19 mouse cellular contexts compared by ENCODE assay signal in the genomic region with DNA sequence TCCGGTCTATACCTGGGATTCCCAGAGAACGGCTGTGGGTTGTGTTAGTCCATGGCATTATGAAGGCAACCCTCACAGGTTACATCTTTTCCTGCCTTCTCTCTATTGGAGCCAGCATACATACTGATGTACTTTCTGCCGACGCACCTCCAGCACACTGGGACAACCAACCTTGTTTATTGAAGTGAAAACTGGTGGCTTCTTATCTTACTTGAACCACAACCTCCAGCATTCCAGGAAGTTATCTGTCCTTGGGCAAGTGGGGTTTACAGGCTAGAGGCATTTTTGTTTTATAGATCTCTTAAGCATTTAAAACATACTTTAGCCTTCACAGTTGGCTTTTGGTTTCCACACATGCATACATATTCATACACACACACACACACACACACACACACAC. TPM values are rescaled to one million over a fixed set of nuclear protein-coding genes. Genes with fewer than 3 reads are reported as not detected.
DNase-seq lines count a peak whose midpoint lies in the region; ATAC-seq and TF ChIP-seq lines count a peak whose summit lies in the region.
"Had no signal": no experiment of that assay in that cellular context is flagged by ENCODE, and none has a peak within 500 bp of the region (broad histone marks: within the 10 kb centered on the region; RNA-seq: fewer than 3 reads in every experiment).

No protein-coding gene starts in this region.

- no peak overlapping the region for H3K4me3 ChIP-seq in stomach, embryonic 15.5 days (replicated peaks)
- H3K4me3 ChIP-seq in stomach, postnatal 0 days (ENCODE audit: low read depth, low read length): no peak overlapping the region
- peak overlapping the region; percentile 47 for H3K4me3 ChIP-seq in liver, embryonic 13.5 days (replicated peaks)
- no peak overlapping the region for H3K4me3 ChIP-seq in midbrain, embryonic 16.5 days (ENCODE audit: low read depth, low read length)
- H3K4me3 ChIP-seq: forebrain, embryonic 15.5 days; gastrocnemius, adult 2 months; limb, embryonic 13.5 days had no signal

- H3K36me3 ChIP-seq in stomach, embryonic 15.5 days: no peaks in the 10 kb centered on the region
- no peaks in the 10 kb centered on the region for H3K36me3 ChIP-seq in stomach, postnatal 0 days (ENCODE audit: control insufficient read depth, insufficient read depth, low read length)
- no peaks in the 10 kb centered on the region for H3K36me3 ChIP-seq in liver, embryonic 13.5 days
- no peaks in the 10 kb centered on the region for H3K36me3 ChIP-seq in midbrain, embryonic 16.5 days (ENCODE audit: control insufficient read depth, insufficient read depth, low read length)
- H3K36me3 ChIP-seq: forebrain, embryonic 15.5 days; limb, embryonic 13.5 days had no signal

- no peak for TF ChIP-seq EP300 in stomach, postnatal 0 days (optimal IDR thresholded peaks at IDR 0.05)

- no peaks in the 10 kb centered on the region for H3K9me3 ChIP-seq in stomach, embryonic 15.5 days
- no peaks in the 10 kb centered on the region for H3K9me3 ChIP-seq in stomach, postnatal 0 days (ENCODE audit: control insufficient read depth, low read length)
- H3K9me3 ChIP-seq in liver, embryonic 13.5 days (replicated peaks): no peaks in the 10 kb centered on the region
- no peaks in the 10 kb centered on the region for H3K9me3 ChIP-seq in midbrain, embryonic 16.5 days (replicated peaks; ENCODE audit: control insufficient read depth, low read length, poor library complexity, severe bottlenecking)
- H3K9me3 ChIP-seq: forebrain, embryonic 15.5 days; limb, embryonic 13.5 days had no signal

- TF ChIP-seq CTCF in stomach, postnatal 0 days (IDR thresholded peaks at IDR 0.05; ENCODE audit: low read depth): no peak

- H3K9ac ChIP-seq in stomach, embryonic 15.5 days: no peak overlapping the region
- H3K9ac ChIP-seq in stomach, postnatal 0 days (ENCODE audit: low read length): no peak overlapping the region
- H3K9ac ChIP-seq in liver, embryonic 13.5 days: peak overlapping the region; percentile 53
- no peak overlapping the region for H3K9ac ChIP-seq in midbrain, embryonic 16.5 days (ENCODE audit: low read depth, low read length)
- H3K9ac ChIP-seq: forebrain, embryonic 15.5 days; limb, embryonic 13.5 days had no signal

- H3K4me1 ChIP-seq in stomach, embryonic 15.5 days: no peaks in the 10 kb centered on the region
- no peaks in the 10 kb centered on the region for H3K4me1 ChIP-seq in stomach, postnatal 0 days (replicated peaks; ENCODE audit: control insufficient read depth, insufficient read depth)
- peaks cover 81% of the 10 kb centered on the region for H3K4me1 ChIP-seq in liver, embryonic 13.5 days (replicated peaks)
- H3K4me1 ChIP-seq in midbrain, embryonic 16.5 days (ENCODE audit: control insufficient read depth, insufficient read depth, low read length): no peaks in the 10 kb centered on the region
- H3K4me1 ChIP-seq: forebrain, embryonic 15.5 days; limb, embryonic 13.5 days had no signal

- H3K4me2 ChIP-seq in stomach, embryonic 15.5 days: no peak overlapping the region
- no peak overlapping the region for H3K4me2 ChIP-seq in stomach, postnatal 0 days (replicated peaks; ENCODE audit: low read depth)
- peak overlapping the region; percentile 64 for H3K4me2 ChIP-seq in liver, embryonic 13.5 days
- H3K4me2 ChIP-seq in midbrain, embryonic 16.5 days (ENCODE audit: low read length): no peak overlapping the region
- H3K4me2 ChIP-seq: forebrain, embryonic 15.5 days; limb, embryonic 13.5 days had no signal

- no peak for DNase-seq in stomach, postnatal 0 days (ENCODE audit: low spot score)
- peak; percentile 69 for DNase-seq in liver, embryonic 13.5 days
- no peak for DNase-seq in frontal cortex, adult 2 months (ENCODE audit: extremely low spot score in 1 of 2, low spot score in 1 of 2)
- DNase-seq in left cerebral cortex, postnatal 10 days (ENCODE audit: extremely low spot score in 1 of 2, low spot score in 2 of 2): no peak
- DNase-seq: adrenal gland, adult 8-10 months; cerebellum, adult 11 months; cerebellum, postnatal 14 days; gastrocnemius, adult 2 months; heart, postnatal 10 days; kidney, adult 9 months; kidney, postnatal 36 days; layer of hippocampus, adult 9-11 months had no signal

- no peak overlapping the region for H3K27ac ChIP-seq in stomach, embryonic 15.5 days
- H3K27ac ChIP-seq in stomach, postnatal 0 days (replicated peaks): no peak overlapping the region
- H3K27ac ChIP-seq in liver, embryonic 13.5 days: peak overlapping the region; percentile 92
- no peak overlapping the region for H3K27ac ChIP-seq in midbrain, embryonic 16.5 days (ENCODE audit: low read length)
- H3K27ac ChIP-seq: forebrain, embryonic 15.5 days; gastrocnemius, adult 2 months; hindbrain, postnatal 0 days; limb, embryonic 13.5 days had no signal

- WGBS in stomach, embryonic 15.5 days: 74% methylated on average over 4 of the region's 4 CpGs
- WGBS in stomach, postnatal 0 days: 73% methylated on average over 4 of the region's 4 CpGs
- 16% methylated on average over 4 of the region's 4 CpGs for WGBS in liver, embryonic 13.5 days (ENCODE audit: insufficient replicate concordance)
- WGBS in midbrain, embryonic 16.5 days: 87% methylated on average over 4 of the region's 4 CpGs

- intact Hi-C loops in left cerebral cortex, postnatal 10 days (cut with DNase I): no loop called here

- peak; percentile 81; the same call in 1 of the 2 replicates for ATAC-seq in stomach, embryonic 15.5 days (ENCODE audit: insufficient read depth, low FRiP score, low read depth)
- ATAC-seq in stomach, postnatal 0 days (ENCODE audit: low FRiP score, low TSS enrichment): no peak
- ATAC-seq in erythroblast, adult 5-6 weeks (replicated peaks; ENCODE audit: low FRiP score, poor library complexity, severe bottlenecking): peak; percentile 84
- ATAC-seq in liver, embryonic 13.5 days (ENCODE audit: low read depth): peak; percentile 85
- ATAC-seq in midbrain, embryonic 16.5 days: no peak
- ATAC-seq: CD4-positive, CD25-positive, alpha-beta regulatory T cell, adult 4 months; forebrain, embryonic 15.5 days; hindbrain, postnatal 0 days had no signal

- no peaks in the 10 kb centered on the region for H3K27me3 ChIP-seq in stomach, embryonic 15.5 days (replicated peaks)
- H3K27me3 ChIP-seq in stomach, postnatal 0 days (ENCODE audit: control insufficient read depth, insufficient read depth, low read length): no peaks in the 10 kb centered on the region
- H3K27me3 ChIP-seq in liver, embryonic 13.5 days: no peaks in the 10 kb centered on the region
- no peaks in the 10 kb centered on the region for H3K27me3 ChIP-seq in midbrain, embryonic 16.5 days (ENCODE audit: control insufficient read depth, insufficient read depth, low read depth, low read length)
- H3K27me3 ChIP-seq: forebrain, embryonic 15.5 days; limb, embryonic 13.5 days had no signal

RNA-seq across cellular contexts. Expression of a gene that starts 22.3 kb away (rescaled TPM):
- 38.3 and 40.7 TPM in 2 replicates for polyA plus RNA-seq in stomach, embryonic 15.5 days (2015; fragmentation: Nextera tagmentation; extraction: Ambion mirVana)
- polyA plus RNA-seq in stomach, postnatal 0 days (2015; fragmentation: Nextera tagmentation; extraction: Ambion mirVana): 24.7 and 25.2 TPM in 2 replicates
- 251 and 276 TPM in 2 replicates for total RNA-seq in erythroblast, adult 5-6 weeks (2015; ENCODE audit: low replicate concordance)
- total RNA-seq in erythroblast, adult 5-6 weeks (2017; ENCODE audit: low replicate concordance): 521 and 575 TPM in 2 replicates
- polyA plus RNA-seq in liver, embryonic 13.5 days (2015; fragmentation: Nextera tagmentation; extraction: Ambion mirVana): 29.6 and 32.1 TPM in 2 replicates
- polyA plus RNA-seq in frontal cortex, adult 2 months (2012; rRNA removed): 33.6 and 35.3 TPM in 2 replicates
- 34.1 and 36.2 TPM in 2 replicates for polyA plus RNA-seq in midbrain, embryonic 16.5 days (2015; fragmentation: Nextera tagmentation; extraction: Ambion mirVana)
- total RNA-seq in left cerebral cortex, postnatal 10 days (2021): 10 to 100 TPM; 89.9 to 90.7 TPM

Comparison
In these comparisons a context has a peak if more than half of its experiments do, and no peak if none do; other contexts are left out.
1. ATAC-seq: peak in stomach, embryonic 15.5 days (single experiment), erythroblast, adult 5-6 weeks (single experiment) and liver, embryonic 13.5 days (single experiment); none in stomach, postnatal 0 days (single experiment) and midbrain, embryonic 16.5 days (single experiment).